Mouse (Mus musculus): Measurements from ENCODE around the gene Rsbn1l.

- TF ChIP-seq EP300 (IDR thresholded peaks at IDR 0.05; ENCODE audit: low read length) (no peak), POLR2A (IDR thresholded peaks at IDR 0.05; ENCODE audit: low read depth, low read length) (no peak), RCOR1 (conservative IDR thresholded peaks at IDR 0.05; ENCODE audit: low read depth, low read length) (no peak), POLR2AphosphoS2 (IDR thresholded peaks at IDR 0.05; ENCODE audit: low read depth, low read length) (no peak), TBP (conservative IDR thresholded peaks at IDR 0.05; ENCODE audit: low read depth, low read length) (no peak), CHD2 (IDR thresholded peaks at IDR 0.05; ENCODE audit: low read length) (no peak), KAT2A (IDR thresholded peaks at IDR 0.05; ENCODE audit: insufficient replicate concordance, low read length) (no peak), ZC3H11A (IDR thresholded peaks at IDR 0.05; ENCODE audit: low read depth, low read length) (no peak), CTCF (conservative IDR thresholded peaks at IDR 0.05 in 1 of 2, IDR thresholded peaks at IDR 0.05 in 1 of 2; ENCODE audit: low read depth in 2 of 2, low read length in 2 of 2) (no peak)
These were observed 42.2 kb upstream of the Rsbn1l start for GRCm38 (mm10) chr5:20998427-20998826.

Data from CH12.LX (cell line).